Mouse (Mus musculus): ENCODE results near the gene Slc44a2. TPM values are rescaled to one million over a fixed set of nuclear protein-coding genes. Genes with fewer than 3 reads are reported as not detected.

Slc44a2 gene
- polyA plus RNA-seq, 1 experiment: 136 TPM

GRCm38 (mm10) chr9:21333523-21333922 is 13.0 kb downstream of the Slc44a2 start:
- no peak for DNase-seq (ENCODE audit: low spot score)

- no peak for DNase-seq (ENCODE audit: low spot score)
These were observed 14.2 kb downstream of the Slc44a2 start for GRCm38 (mm10) chr9:21334747-21335146.

GRCm38 (mm10) chr9:21335391-21335790 is 14.9 kb downstream of the Slc44a2 start:
- no peak for DNase-seq (ENCODE audit: low spot score)

- DNase-seq (ENCODE audit: low spot score): no peak
These were observed 16.0 kb downstream of the Slc44a2 start for GRCm38 (mm10) chr9:21336491-21336890.

GRCm38 (mm10) chr9:21337652-21338051 is 17.2 kb downstream of the Slc44a2 start:
- peak; percentile 76 for DNase-seq (ENCODE audit: low spot score)

GRCm38 (mm10) chr9:21340411-21340810 is 19.9 kb downstream of the Slc44a2 start:
- no peak for DNase-seq (ENCODE audit: low spot score)

GRCm38 (mm10) chr9:21346627-21347365 is 26.3 kb downstream of the Slc44a2 start:
- DNase-seq (ENCODE audit: low spot score): no peak

GRCm38 (mm10) chr9:21348152-21348551 is 27.7 kb downstream of the Slc44a2 start:
- DNase-seq (ENCODE audit: low spot score): no peak

- no peak for DNase-seq (ENCODE audit: low spot score)
These were observed 30.7 kb downstream of the Slc44a2 start for GRCm38 (mm10) chr9:21351178-21351577.

GRCm38 (mm10) chr9:21351702-21352377 is 31.3 kb downstream of the Slc44a2 start:
- DNase-seq (ENCODE audit: low spot score): no peak

- DNase-seq (ENCODE audit: low spot score): no peak
These were observed 32.2 kb downstream of the Slc44a2 start for GRCm38 (mm10) chr9:21352463-21353372.

- DNase-seq (ENCODE audit: low spot score): no peak
These were observed 32.8 kb downstream of the Slc44a2 start for GRCm38 (mm10) chr9:21353373-21353686.

GRCm38 (mm10) chr9:21354796-21355195 is 34.3 kb downstream of the Slc44a2 start:
- no peak for DNase-seq (ENCODE audit: low spot score)

GRCm38 (mm10) chr9:21356981-21357718 is 36.7 kb downstream of the Slc44a2 start:
- no peak for DNase-seq (ENCODE audit: low spot score)

- no peak for DNase-seq (ENCODE audit: low spot score)
These were observed 46.2 kb downstream of the Slc44a2 start for GRCm38 (mm10) chr9:21366541-21367220.

- DNase-seq (ENCODE audit: low spot score): peak; percentile 94
These were observed 47.0 kb downstream of the Slc44a2 start, which contains the start of gene Ilf3 for GRCm38 (mm10) chr9:21367357-21368111. Gene Ilf3 (plus strand): TSS chr9:21367871.

- peak; percentile 57 for DNase-seq (ENCODE audit: low spot score)
These were observed 47.7 kb downstream of the Slc44a2 start for GRCm38 (mm10) chr9:21368131-21368584.

- no peak for DNase-seq (ENCODE audit: low spot score)
These were observed 48.6 kb downstream of the Slc44a2 start for GRCm38 (mm10) chr9:21369080-21369479.

- DNase-seq (ENCODE audit: low spot score): no peak
These were observed 50.4 kb downstream of the Slc44a2 start for GRCm38 (mm10) chr9:21370876-21371275.

GRCm38 (mm10) chr9:21372508-21372907 is 52.0 kb downstream of the Slc44a2 start:
- no peak for DNase-seq (ENCODE audit: low spot score)

Data from urinary bladder, adult 2 months (tissue).